Mouse (Mus musculus) CH12.LX (cell line): ENCODE data around the gene Kif26a.

ENCODE experiments used
- JUND ChIP-seq: conservative IDR thresholded peaks from 2 replicates; pipeline ENCODE4 v1.6.1; 2011; ENCODE audit warnings: low read depth, low read length, improper control_type of control experiment
- MYC ChIP-seq: IDR thresholded peaks from 2 replicates; pipeline ENCODE4 v1.6.1; 2011; ENCODE audit warnings: low read depth, mild to moderate bottlenecking, improper control_type of control experiment, low read length
- PAX5 ChIP-seq: IDR thresholded peaks from 2 replicates; pipeline ENCODE4 v1.6.1; 2012; ENCODE audit warnings: low read length, inconsistent platforms, mixed read lengths

DNA sequence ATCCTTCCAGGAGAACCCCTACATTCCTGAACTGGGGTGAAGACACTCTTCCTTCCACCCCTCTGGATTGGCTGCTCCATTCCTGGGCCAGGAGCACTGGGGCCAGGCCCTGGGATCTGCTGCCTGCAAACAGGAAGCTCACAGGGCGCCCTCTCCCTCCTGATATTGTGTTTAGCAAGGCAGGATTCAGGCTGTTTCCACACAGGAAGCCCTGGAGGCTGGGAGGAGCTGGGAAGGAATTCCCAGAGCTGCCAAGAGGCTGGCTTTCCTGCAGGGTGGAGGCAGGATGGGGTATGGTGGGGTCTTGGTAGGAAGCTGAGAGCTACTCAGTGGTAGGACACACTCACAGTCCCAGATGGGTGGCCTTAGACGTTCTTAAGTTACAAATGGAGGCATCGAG is 38.4 kb downstream of the Kif26a start:
- no peak for TF ChIP-seq JUND
- TF ChIP-seq MYC, result no peak
- TF ChIP-seq PAX5, result no peak
